Mouse (Mus musculus): ENCODE measurements around the gene Rpl18a. TPM values are rescaled to one million over a fixed set of nuclear protein-coding genes. Genes with fewer than 3 reads are reported as not detected.

The Rpl18a gene
- total RNA-seq, 2 experiments from 2014 or later, result 3,425 to 5,658 TPM

DNA sequence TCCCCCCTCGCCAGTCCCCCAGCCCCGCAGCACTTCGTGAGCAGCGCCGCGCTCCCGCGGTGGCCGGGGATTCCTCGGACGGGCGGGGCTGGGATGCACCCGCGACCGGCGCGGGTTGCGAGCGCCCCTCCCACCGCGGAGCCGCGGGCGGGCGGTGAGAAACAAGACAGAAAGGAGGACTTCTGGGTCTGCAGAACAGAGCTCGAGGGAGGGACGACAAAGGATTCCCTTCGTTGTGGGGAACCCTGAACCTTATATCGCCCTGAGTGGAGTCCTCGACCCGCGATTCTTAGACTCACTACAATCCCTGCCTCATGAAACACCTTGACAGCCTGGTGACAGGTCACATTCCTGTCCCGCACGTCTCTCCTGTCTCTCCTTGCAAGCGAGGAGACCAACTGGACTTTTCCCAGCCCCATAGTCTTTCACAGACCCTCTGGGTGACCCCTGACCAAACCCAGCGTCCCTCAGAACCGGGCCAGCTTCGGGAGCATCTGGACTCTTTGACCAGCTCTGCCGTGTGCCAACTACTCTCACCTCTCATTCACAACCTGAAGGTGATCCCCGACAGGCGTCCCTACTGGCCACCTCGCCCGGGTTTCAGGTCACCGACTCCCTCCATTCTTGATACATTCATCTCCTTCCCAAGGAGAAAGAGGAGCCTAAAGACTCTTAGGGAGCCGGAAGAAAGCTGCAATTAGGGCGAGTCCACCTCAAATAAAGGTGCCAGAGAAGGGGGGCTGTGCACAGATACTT, 33.1 kb downstream of the Rpl18a start:
- no peak for ATAC-seq (replicated peaks; ENCODE audit: poor library complexity, severe bottlenecking)

DNA sequence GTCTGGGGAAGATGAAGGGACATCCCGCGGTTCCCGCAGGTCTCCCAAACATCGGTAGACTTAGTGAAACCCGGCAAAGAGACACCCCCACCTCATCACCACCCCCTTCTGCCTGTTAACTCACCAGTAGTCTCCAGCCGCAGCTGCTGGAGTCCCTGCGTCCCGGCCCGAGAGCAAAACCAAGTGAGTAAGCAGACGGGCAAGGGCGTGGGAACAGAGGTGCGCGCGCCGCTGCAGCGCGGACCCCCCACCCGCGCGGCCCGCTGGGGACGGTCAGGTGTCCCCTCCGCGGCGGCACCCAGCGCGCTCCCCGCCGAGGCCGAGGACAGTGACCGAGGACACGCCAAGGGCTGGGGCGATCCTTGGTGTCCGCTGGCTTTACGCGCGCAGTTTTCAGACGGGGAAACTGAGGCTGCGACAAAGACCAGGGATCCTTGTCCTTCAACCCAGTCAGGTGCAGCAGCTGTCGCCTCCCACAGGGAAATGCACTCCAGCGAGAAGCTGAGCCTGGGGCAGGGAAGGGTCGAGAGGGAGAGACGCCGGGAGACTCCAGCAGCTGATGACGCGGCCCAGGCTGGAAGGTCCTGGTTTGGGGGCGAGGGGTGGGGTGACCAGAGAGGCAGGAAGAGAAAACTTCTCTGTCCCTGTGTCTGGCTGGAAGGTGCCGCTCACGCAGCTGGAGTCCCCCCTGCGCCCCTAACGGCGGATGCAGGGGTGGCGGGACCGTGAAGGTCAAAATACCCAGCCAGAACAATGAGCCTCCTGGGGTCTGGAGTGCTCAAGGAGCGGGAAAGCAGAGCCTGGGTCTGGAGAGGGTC, 34.2 kb downstream of the Rpl18a start, which contains the start of gene Kcnn1:
Kcnn1 (minus strand) TSS at position 435 of the 818 bp plus-strand sequence.
- ATAC-seq (replicated peaks; ENCODE audit: poor library complexity, severe bottlenecking), result peak; percentile 36

DNA sequence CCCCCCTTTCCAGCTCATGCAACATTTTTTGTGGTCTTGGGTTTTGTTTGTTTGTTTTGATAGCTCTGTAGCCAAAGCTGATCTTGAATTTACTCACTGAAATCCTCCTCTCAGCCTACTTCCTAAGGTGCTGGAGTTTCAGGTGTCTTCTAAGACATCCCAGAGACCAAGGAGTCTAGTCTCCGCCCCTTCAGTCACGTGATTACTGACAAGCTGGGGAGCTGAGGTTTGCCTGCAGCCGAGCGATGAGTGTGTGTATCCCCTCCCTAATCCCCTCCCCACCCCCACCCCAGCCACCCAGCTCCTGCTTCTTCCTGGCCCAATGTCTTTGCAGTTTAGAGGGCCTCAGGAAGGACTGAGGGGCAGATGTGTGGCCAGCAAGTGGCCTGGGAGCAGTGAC, 39.7 kb downstream of the Rpl18a start:
- no peak for ATAC-seq (replicated peaks; ENCODE audit: poor library complexity, severe bottlenecking)

DNA sequence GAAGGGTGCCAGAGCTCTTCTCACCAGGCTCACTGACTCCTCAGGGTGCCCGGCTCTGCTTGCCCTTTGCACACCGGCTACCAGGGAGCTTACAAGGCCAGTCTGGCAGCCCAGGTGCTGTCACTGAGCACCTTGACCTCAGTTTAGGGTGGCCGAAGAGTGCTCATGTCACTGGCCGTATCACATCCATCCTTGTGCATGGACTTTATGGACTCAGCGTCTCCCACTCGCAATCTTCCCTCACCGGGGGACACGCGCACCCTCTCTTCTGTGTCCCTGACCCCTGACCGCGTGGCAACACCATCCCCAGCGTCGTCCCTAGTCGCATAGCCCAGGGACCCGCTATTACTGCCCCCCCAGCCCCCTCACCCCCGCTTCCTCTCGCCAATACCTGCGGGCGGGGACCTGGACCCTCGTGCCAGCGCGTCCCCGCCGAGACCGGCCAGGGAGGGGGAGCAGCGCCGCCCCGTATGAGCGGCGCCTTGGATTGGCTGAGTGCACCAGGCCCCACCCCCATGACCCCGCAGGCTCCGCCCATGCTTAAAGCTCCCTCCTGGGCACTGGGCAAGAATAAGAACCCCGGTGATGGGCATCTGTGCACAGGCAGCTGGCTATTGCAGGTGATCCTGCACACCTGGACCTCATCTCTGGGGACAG, 40.5 kb downstream of the Rpl18a start:
- peak; percentile 74 for ATAC-seq (replicated peaks; ENCODE audit: poor library complexity, severe bottlenecking)

DNA sequence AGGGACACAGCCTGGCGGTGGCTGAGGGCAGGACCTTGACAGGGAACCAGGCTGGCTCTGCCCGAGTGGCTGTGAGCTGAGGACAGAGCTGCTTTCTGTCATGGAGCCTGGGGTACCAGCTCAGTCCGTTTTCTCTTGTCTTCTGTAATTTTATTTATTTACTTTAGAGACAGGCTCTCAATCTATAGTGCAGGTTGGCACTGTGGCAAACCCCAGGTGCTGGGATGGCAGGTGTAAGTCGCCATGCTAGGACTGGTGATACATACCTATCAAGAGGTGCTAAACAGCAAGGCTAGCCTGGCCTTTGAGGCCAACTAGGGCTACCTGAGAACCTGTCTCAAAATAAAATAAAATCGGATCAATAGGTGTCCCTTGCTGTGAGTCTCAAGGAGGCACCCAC, 41.2 kb downstream of the Rpl18a start:
- ATAC-seq (replicated peaks; ENCODE audit: poor library complexity, severe bottlenecking), result no peak

DNA sequence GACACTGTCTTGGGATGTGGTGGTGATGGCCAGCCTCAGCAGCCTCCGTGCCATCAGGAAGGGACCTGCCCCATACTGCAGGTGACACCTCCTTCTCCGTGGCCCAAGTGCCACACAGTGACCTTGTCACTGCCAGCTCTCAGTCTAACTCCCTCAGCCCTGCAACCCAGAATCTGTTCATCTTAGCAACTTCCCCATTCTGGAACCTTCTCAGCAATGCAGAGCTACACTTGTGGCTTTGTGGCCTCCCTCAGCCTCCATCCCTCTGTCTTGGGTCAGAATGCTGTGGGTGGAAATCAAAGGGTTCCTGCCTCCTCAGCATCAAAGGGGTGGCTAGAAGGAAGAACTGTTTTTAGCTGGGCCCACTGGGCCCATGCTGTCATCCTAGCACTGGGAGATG, 43.3 kb downstream of the Rpl18a start:
- peak; percentile 86 for ATAC-seq (replicated peaks; ENCODE audit: poor library complexity, severe bottlenecking)

DNA sequence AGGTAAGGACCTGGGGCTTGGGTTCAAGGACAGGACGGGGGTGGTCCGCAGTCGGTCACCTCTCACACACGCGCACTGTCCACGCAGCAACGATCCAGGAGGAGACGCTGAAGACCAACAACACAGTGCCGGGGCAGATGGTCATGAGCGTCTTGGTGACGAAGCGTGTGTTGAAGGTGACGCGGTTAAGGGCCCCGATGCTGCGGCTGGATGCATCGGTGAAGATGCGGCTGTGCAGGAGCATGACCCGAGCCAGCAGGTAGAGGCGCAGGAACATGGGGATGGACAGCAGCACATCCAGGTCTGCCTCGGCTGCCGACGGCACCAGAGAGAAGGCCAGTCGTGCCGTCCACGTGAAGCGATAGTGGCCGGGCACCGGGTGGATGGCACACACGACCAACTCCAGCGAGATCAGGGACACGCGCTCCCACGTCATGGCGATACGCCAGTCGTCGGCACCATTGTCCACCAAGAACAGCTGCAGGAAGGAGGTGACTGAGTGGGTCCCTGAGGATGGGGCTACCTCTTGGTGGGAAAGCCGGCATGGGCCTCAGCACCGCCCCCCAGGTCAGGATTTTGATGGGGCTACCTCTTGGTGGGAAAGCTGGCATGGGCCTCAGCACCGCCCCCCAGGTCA, 44.5 kb downstream of the Rpl18a start:
- no peak for ATAC-seq (replicated peaks; ENCODE audit: poor library complexity, severe bottlenecking)

DNA sequence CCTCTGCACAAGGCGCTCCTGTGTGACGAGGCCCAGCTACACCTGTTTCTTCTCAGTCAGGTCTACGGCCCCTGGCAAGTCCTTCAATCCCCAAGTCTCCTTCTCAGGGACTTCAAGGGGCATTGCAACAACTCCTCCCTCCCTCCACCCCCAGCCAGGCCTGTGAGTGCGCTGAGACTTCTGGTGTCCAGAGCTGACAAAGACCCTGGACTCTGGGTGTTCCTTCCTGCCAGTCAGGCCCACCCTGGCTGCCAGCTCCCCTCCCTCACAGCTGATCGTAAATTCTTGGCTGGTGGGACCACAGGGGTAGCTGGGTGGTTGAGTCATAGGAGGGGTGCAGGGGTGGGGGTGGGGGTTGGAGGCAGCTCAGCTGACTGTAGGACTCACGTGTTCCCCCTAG, 45.4 kb downstream of the Rpl18a start:
- ATAC-seq (replicated peaks; ENCODE audit: poor library complexity, severe bottlenecking), result no peak

DNA sequence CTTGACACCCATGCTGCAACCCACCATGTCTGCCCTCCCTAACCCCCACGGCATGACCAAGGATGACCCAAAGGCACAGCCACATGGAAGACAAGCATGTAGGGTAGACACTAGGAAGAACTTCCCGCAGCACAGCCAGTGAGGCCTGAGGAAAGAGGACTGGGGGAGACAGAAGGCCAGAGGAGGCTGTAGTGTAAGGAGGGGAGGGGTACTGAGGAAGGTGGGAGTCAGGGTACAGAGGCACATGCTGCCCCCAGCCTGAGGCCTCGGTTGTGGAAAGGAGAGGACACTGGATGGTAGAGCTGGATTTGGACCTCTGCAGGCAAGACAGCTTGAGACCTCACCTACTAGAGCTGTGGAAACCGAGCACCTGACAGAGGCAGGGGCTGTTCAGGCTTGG, 46.3 kb downstream of the Rpl18a start:
- ATAC-seq (replicated peaks; ENCODE audit: poor library complexity, severe bottlenecking), result no peak

DNA sequence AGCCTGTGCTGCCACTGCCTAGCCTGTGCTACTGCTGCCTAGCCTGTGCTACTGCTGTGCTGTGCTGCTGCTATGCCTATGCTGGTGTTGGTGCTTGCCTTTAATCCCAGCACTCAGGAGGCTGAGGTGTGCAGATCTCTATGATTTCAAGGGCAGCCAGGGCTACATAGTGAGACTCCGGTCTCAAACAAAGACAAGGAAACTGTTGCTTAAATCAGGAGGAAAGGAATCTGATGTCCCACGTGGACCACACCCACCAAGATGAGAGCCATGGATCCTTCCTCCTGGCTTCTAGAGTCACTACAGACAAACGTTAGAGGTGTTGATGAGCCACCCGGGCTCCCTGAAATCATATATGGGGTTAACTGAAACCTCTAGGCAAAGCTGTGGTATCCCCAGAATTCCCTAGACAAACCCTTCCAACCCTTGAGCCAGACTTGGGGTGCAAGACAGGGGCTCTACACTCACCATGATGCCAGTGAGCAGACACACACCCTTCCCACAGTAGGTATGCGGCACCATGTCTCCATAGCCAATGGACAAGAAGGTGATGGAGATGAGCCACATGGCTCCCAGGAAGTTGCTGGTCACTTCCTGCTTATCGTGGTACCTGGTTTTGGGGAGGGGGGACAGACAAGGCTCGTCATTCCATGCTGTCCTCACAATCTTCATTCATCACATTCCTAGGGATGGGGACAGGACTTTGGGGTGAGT, 46.9 kb downstream of the Rpl18a start:
- no peak for ATAC-seq (replicated peaks; ENCODE audit: poor library complexity, severe bottlenecking)

DNA sequence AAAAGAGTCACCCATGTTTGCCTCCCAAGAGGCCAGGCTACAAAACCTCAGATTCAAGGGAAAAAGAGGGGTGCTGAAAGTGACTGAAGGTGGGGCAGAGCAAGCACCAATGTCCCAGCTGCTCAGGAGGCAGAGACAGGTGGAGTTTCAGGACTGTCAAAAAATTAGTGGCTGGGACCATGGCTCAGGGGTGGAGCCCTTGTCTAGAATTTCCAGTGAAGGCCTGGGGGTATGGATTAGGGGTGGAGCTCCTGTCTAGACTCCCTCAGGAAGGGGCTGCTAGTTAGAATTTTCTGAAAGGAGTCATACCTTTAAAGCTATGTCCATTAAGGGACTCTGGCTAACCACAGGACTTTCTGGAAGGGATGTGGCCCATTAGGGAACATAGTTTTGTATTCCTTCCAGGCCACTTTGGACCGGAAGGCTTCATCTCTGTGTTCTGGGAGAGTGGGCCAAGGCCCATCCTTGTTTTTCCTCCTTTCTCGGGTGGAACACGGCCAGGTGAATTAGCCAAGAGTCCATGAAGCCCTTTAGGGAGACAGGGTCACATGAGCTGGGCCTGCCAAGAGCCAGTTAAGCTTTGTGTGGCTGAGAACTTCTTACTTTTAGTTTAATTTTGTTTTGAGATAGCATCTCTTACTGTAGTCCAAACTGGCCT, 47.8 kb downstream of the Rpl18a start:
- no peak for ATAC-seq (replicated peaks; ENCODE audit: poor library complexity, severe bottlenecking)

DNA sequence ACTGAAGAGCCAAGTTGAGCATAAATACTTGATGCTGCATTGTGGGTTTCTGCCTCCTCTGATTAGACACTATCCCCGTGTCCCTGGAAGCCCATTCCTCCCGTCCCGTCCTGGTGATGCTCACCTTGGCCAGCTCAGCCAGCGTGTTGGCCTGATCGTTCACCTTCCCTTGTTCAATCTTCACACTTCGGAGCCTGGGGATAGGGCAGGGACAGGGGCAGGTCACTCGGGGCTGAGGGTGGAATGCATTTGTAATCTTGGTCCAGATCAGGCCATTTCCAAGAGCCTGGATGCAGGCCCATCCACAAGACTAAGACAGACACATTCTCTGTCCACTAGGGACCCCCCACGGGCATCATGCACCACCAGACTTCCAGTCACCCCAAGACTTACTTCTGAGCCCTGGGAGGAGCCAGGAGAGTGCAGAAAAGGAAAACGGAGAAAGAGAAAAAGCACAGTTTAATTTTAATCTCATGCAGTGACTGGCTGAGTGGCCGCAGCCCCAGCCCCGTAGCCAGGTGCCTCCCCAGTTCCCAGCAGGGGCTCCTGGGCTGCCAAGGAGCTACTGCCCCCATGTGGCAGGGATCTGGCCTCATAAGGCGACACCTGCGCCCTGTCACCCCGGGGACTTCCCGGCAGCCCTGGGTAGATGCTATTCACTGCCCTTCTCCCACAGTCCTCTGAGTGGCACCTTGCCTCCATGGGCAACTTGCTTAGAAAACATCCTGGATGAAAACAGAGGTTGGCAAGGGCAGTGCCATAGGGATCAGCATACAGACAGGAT, 50.6 kb downstream of the Rpl18a start:
- ATAC-seq (replicated peaks; ENCODE audit: poor library complexity, severe bottlenecking), result no peak; the same call in 1 of the 2 replicates

DNA sequence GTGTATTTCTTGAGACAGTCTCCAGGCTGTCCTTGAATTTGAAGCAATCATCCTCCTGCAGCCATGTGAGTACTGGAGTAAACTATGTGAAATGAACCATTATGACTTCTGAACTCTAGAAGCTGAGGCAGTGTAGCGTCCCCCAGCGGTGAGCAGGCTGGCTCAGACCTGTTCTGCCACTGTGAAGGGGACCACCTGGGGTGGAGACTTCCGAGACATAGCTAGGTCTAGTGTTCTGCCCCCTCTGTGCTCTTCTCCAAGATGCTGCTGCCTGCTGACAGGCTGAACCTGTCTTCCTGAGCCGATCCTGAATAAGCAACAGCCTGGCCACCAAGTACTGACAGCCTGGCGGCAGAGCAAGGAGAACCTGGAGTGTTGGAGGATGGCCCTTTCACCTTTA, 52.1 kb downstream of the Rpl18a start:
- no peak for ATAC-seq (replicated peaks; ENCODE audit: poor library complexity, severe bottlenecking)

Other genes with a start within 250 kb of the Rpl18a start
- gene Pgpep1, start 237.0 kb downstream of the Rpl18a start, total RNA-seq (2014; fragmentation: Nextera tagmentation), result 8.5 and 31.0 TPM in 2 replicates
- gene Pgpep1, start 237.0 kb downstream of the Rpl18a start, total RNA-seq (2017), result 6.5 and 6.9 TPM in 2 replicates
- gene Lsm4, start 224.2 kb downstream of the Rpl18a start, total RNA-seq (2014; fragmentation: Nextera tagmentation), result 187 and 226 TPM in 2 replicates
- gene Lsm4, start 224.2 kb downstream of the Rpl18a start, total RNA-seq (2017), result 247 and 312 TPM in 2 replicates
- gene Jund, start 198.5 kb downstream of the Rpl18a start, total RNA-seq (2014; fragmentation: Nextera tagmentation), result 7.7 and 12.3 TPM in 2 replicates
- gene Jund, start 198.5 kb downstream of the Rpl18a start, total RNA-seq (2017), result 24.6 and 27.0 TPM in 2 replicates
- gene Iqcn, start 194.0 kb downstream of the Rpl18a start, total RNA-seq (2014; fragmentation: Nextera tagmentation), result not detected in 2 replicates
- gene Iqcn, start 194.0 kb downstream of the Rpl18a start, total RNA-seq (2017), result not detected in 2 replicates
- gene Gm3336, start 178.9 kb downstream of the Rpl18a start, total RNA-seq (2014; fragmentation: Nextera tagmentation), result not detected in 2 replicates
- not detected in 2 replicates for gene Gm3336, start 178.9 kb downstream of the Rpl18a start, total RNA-seq (2017)
- gene Pde4c, start 173.7 kb downstream of the Rpl18a start, total RNA-seq (2014; fragmentation: Nextera tagmentation), result not detected in 2 replicates
- gene Pde4c, start 173.7 kb downstream of the Rpl18a start, total RNA-seq (2017), result not detected in 2 replicates
- 5.5 and 10.8 TPM in 2 replicates for gene Rab3a, start 142.7 kb downstream of the Rpl18a start, total RNA-seq (2014; fragmentation: Nextera tagmentation)
- gene Rab3a, start 142.7 kb downstream of the Rpl18a start, total RNA-seq (2017), result 0.34 and 1.6 TPM in 2 replicates
- gene Mpv17l2, start 136.5 kb downstream of the Rpl18a start, total RNA-seq (2014; fragmentation: Nextera tagmentation), result 28.6 and 41.1 TPM in 2 replicates
- 9.0 and 9.3 TPM in 2 replicates for gene Mpv17l2, start 136.5 kb downstream of the Rpl18a start, total RNA-seq (2017)
- gene Pik3r2, start 120.7 kb downstream of the Rpl18a start, total RNA-seq (2014; fragmentation: Nextera tagmentation), result 6.6 and 14.0 TPM in 2 replicates
- 12.1 and 16.6 TPM in 2 replicates for gene Pik3r2, start 120.7 kb downstream of the Rpl18a start, total RNA-seq (2017)
- 74.8 and 78.5 TPM in 2 replicates for gene Mast3, start 92.4 kb downstream of the Rpl18a start, total RNA-seq (2014; fragmentation: Nextera tagmentation)
- gene Mast3, start 92.4 kb downstream of the Rpl18a start, total RNA-seq (2017), result 12.4 and 12.5 TPM in 2 replicates
- 0.24 and 0.62 TPM in 2 replicates for gene Il12rb1, start 89.0 kb downstream of the Rpl18a start, total RNA-seq (2014; fragmentation: Nextera tagmentation)
- 0.52 and 1.4 TPM in 2 replicates for gene Il12rb1, start 89.0 kb downstream of the Rpl18a start, total RNA-seq (2017)
- gene Arrdc2, start 57.7 kb downstream of the Rpl18a start, total RNA-seq (2014; fragmentation: Nextera tagmentation), result 5.0 and 16.1 TPM in 2 replicates
- 4.7 and 8.7 TPM in 2 replicates for gene Arrdc2, start 57.7 kb downstream of the Rpl18a start, total RNA-seq (2017)
- gene Kcnn1, start 34.2 kb downstream of the Rpl18a start, total RNA-seq (2014; fragmentation: Nextera tagmentation), result 0.30 and 0.49 TPM in 2 replicates
- 0.90 and 3.5 TPM in 2 replicates for gene Kcnn1, start 34.2 kb downstream of the Rpl18a start, total RNA-seq (2017)
- gene Ccdc124, start 23.5 kb downstream of the Rpl18a start, total RNA-seq (2014; fragmentation: Nextera tagmentation), result 19.4 and 22.3 TPM in 2 replicates
- 35.9 and 38.9 TPM in 2 replicates for gene Ccdc124, start 23.5 kb downstream of the Rpl18a start, total RNA-seq (2017)
- gene Slc5a5, start 4.7 kb downstream of the Rpl18a start, total RNA-seq (2014; fragmentation: Nextera tagmentation), result not detected in 2 replicates
- 0.15 TPM in 1 of 2 replicates, not detected in the other for gene Slc5a5, start 4.7 kb downstream of the Rpl18a start, total RNA-seq (2017)
- gene Map1s, start 8.5 kb upstream of the Rpl18a start, total RNA-seq (2014; fragmentation: Nextera tagmentation), result 12.1 and 24.0 TPM in 2 replicates
- gene Map1s, start 8.5 kb upstream of the Rpl18a start, total RNA-seq (2017), result 7.4 and 7.6 TPM in 2 replicates